Mouse (Mus musculus): ENCODE measurements around the gene Esyt1.

DNA sequence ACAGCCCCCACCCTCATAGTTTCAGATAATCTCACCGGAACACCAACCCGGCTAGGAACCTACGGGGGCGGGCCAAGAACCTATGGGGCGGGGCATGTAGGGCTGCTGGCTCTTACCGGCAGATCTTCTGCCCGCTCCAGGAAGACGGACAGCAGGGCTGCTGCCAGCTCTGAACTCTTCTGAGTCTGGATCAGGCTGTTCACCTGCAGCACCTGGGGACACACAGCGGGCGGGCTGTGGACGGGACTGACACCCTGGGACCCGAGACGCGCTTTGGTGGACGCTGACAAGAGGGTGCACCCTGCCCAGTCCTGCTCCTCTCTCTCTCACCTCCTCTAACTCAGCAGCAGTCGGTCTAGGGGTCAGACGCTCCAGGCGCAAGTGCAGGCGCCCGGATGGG is 9.6 kb downstream of the Esyt1 start:
- no peak for TF ChIP-seq POLR2A (IDR thresholded peaks at IDR 0.05; ENCODE audit: insufficient read length, low read depth)
- no peak for TF ChIP-seq TCF12 (IDR thresholded peaks at IDR 0.05; ENCODE audit: insufficient read depth, poor library complexity, severe bottlenecking)
- TF ChIP-seq USF1 (IDR thresholded peaks at IDR 0.05; ENCODE audit: low read depth): no peak
- TF ChIP-seq CEBPB (IDR thresholded peaks at IDR 0.05; ENCODE audit: insufficient read depth, poor library complexity, severe bottlenecking): no peak
- peak; percentile 43 for TF ChIP-seq POLR2AphosphoS2 (IDR thresholded peaks at IDR 0.05; ENCODE audit: insufficient read length, low read depth)
- no peak for TF ChIP-seq MAX (IDR thresholded peaks at IDR 0.05; ENCODE audit: low read depth)
- no peak for TF ChIP-seq E2F4 (IDR thresholded peaks at IDR 0.05; ENCODE audit: insufficient read depth)
- TF ChIP-seq SRF (IDR thresholded peaks at IDR 0.05; ENCODE audit: control insufficient read depth, insufficient read length, low read depth): no peak
- no peak for TF ChIP-seq MYOD1 (IDR thresholded peaks at IDR 0.05; ENCODE audit: control insufficient read depth in 1 of 3, insufficient read length in 2 of 3, low read depth in 2 of 3)
- TF ChIP-seq MYOG (IDR thresholded peaks at IDR 0.05; ENCODE audit: control insufficient read depth in 1 of 3, insufficient read depth in 1 of 3, insufficient read length in 2 of 3, low read depth in 2 of 3): no peak
- no peak for TF ChIP-seq TCF3 (IDR thresholded peaks at IDR 0.05; ENCODE audit: insufficient read length, low read depth)
- TF ChIP-seq REST (IDR thresholded peaks at IDR 0.05; ENCODE audit: insufficient read depth, insufficient read length): no peak
